Comparison of ENCODE assay signal across 19 mouse cellular contexts in the genomic region with DNA sequence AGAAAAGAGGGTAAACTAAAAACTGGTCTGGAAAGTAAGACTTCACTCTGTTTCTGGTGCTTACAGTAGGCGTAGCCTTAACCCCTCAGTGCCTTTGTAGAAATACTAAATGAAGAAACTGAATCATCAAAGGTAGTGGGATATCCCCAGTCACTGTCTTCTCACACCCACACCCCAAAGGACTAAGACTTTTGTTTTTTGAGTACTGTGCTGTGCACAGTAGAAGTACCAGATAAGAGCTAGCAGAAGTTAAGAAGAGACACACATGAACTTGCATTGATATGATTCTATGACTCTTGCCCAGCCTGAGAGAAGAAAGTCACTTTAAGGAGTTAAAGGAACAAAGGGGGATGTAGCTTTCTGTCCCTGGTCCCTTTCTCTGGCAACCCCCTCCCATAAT. TPM values are rescaled to one million over a fixed set of nuclear protein-coding genes. Genes with fewer than 3 reads are reported as not detected.
A peak's percentile ranks its signal among the peaks of the same experiment; 100 is the strongest.
DNase-seq lines count a peak whose midpoint lies in the region; ATAC-seq lines count a peak whose summit lies in the region.
"Had no signal": no experiment of that assay in that cellular context is flagged by ENCODE, and none has a peak within 500 bp of the region (broad histone marks: within the 10 kb centered on the region; RNA-seq: fewer than 3 reads in every experiment).

No protein-coding gene starts in this region.

- H3K4me1 ChIP-seq in erythroblast, embryonic 14.5 days (ENCODE audit: control insufficient read depth) = peaks cover 76% of the 10 kb centered on the region
- H3K4me1 ChIP-seq in neural tube, embryonic 12.5 days = peaks cover 34% of the 10 kb centered on the region

- 71% methylated on average over 1 of the region's 1 CpGs for WGBS in neural tube, embryonic 12.5 days

- no peak overlapping the region for H3K27ac ChIP-seq in neural tube, embryonic 12.5 days
- H3K27ac ChIP-seq: embryonic facial prominence, embryonic 10.5 days; left cerebral cortex, adult 2 months; limb, embryonic 12.5 days had no signal

- no peaks in the 10 kb centered on the region for H3K9me3 ChIP-seq in erythroblast, embryonic 14.5 days (ENCODE audit: control insufficient read depth, low read length)
- no peaks in the 10 kb centered on the region for H3K9me3 ChIP-seq in neural tube, embryonic 12.5 days
- H3K9me3 ChIP-seq: embryonic facial prominence, embryonic 10.5 days; limb, embryonic 12.5 days had no signal

- peaks cover 43% of the 10 kb centered on the region for H3K27me3 ChIP-seq in erythroblast, embryonic 14.5 days (ENCODE audit: control insufficient read depth)
- peaks cover 18% of the 10 kb centered on the region for H3K27me3 ChIP-seq in neural tube, embryonic 12.5 days (replicated peaks)
- H3K27me3 ChIP-seq: Patski had no signal

- H3K4me3 ChIP-seq in erythroblast, embryonic 14.5 days (replicated peaks) = peak overlapping the region; percentile 74
- no peak overlapping the region for H3K4me3 ChIP-seq in neural tube, embryonic 12.5 days
- H3K4me3 ChIP-seq: left cerebral cortex, adult 2 months; limb, embryonic 12.5 days; myocyte had no signal

- peaks cover 61% of the 10 kb centered on the region for H3K36me3 ChIP-seq in erythroblast, embryonic 14.5 days (ENCODE audit: control insufficient read depth)
- H3K36me3 ChIP-seq in neural tube, embryonic 12.5 days = no peaks in the 10 kb centered on the region
- H3K36me3 ChIP-seq: embryonic facial prominence, embryonic 10.5 days; limb, embryonic 12.5 days had no signal

- ATAC-seq in erythroblast, adult 5-6 weeks (replicated peaks; ENCODE audit: low FRiP score, poor library complexity, severe bottlenecking) = no peak
- ATAC-seq in neural tube, embryonic 12.5 days (ENCODE audit: low FRiP score, low read depth) = no peak
- ATAC-seq in megakaryocyte-erythroid progenitor cell, adult 5-6 weeks (replicated peaks; ENCODE audit: low FRiP score, low TSS enrichment, poor library complexity, severe bottlenecking) = 0 out of 2 replicates have a peak, but pooled peaks have one; percentile 25
- no peak for ATAC-seq in monocyte, adult 5-6 weeks (replicated peaks; ENCODE audit: insufficient number of reproducible peaks, low FRiP score, low TSS enrichment, poor library complexity, severe bottlenecking)
- ATAC-seq: Patski had no signal

- H3K4me2 ChIP-seq in neural tube, embryonic 12.5 days (replicated peaks) = 0 out of 2 replicates have a peak overlapping the region, but pooled peaks have one; percentile 99

- no peak for DNase-seq in neural tube, embryonic 10.5 days (ENCODE audit: extremely low spot score, low spot score)
- DNase-seq in urinary bladder, postnatal 4 days (ENCODE audit: low spot score in 2 of 2) = no peak
- no peak for DNase-seq in left cerebral cortex, postnatal 25 days (ENCODE audit: low spot score in 2 of 2)
- DNase-seq: cerebellum, postnatal 36 days; kidney, adult 9 months; kidney, postnatal 4 days; lung, postnatal 10 days; right cerebral cortex, postnatal 14 days; thymus, adult 2 months had no signal

- intact Hi-C loops in left cerebral cortex, postnatal 25 days (cut with DNase I) = no loop called here

- no peak overlapping the region for H3K9ac ChIP-seq in neural tube, embryonic 12.5 days
- H3K9ac ChIP-seq: limb, embryonic 12.5 days had no signal

RNA-seq across cellular contexts. Expression of gene Fhdc1, which starts 2.7 kb away (rescaled TPM):
- polyA plus RNA-seq in erythroblast, embryonic 14.5 days (2012) = 47.7 and 62.0 TPM in 2 replicates
- 1,003 and 1,359 TPM in 2 replicates for total RNA-seq in erythroblast, adult 5-6 weeks (2015; ENCODE audit: low replicate concordance)
- 527 and 596 TPM in 2 replicates for total RNA-seq in erythroblast, adult 5-6 weeks (2017; ENCODE audit: low replicate concordance)
- polyA plus RNA-seq in neural tube, embryonic 12.5 days (2016; fragmentation: Nextera tagmentation; extraction: Ambion mirVana) = 9.8 and 10.2 TPM in 2 replicates
- total RNA-seq in megakaryocyte-erythroid progenitor cell, adult 5-6 weeks (2014; fragmentation: Nextera tagmentation) = 0.59 and 0.79 TPM in 2 replicates
- 1.6 and 2.0 TPM in 2 replicates for total RNA-seq in megakaryocyte-erythroid progenitor cell, adult 5-6 weeks (2017)
- total RNA-seq in monocyte, adult 5-6 weeks (2017) = 0.38 to 7.3 TPM (median 0.53 TPM) in 3 replicates
- total RNA-seq in left cerebral cortex, postnatal 25 days (2021) = 1 to 10 TPM; 3.7 to 4.0 TPM

Comparison
In these comparisons a context has a peak if more than half of its experiments do, and no peak if none do; other contexts are left out.
1. RNA of gene Fhdc1, which starts 2.7 kb away (total RNA-seq): 527 to 1,359 TPM in erythroblast, adult 5-6 weeks; 3.7 to 4.0 TPM in left cerebral cortex, postnatal 25 days, 0.59 to 2.0 TPM in megakaryocyte-erythroid progenitor cell, adult 5-6 weeks and 0.38 to 7.3 TPM in monocyte, adult 5-6 weeks; every median in the first group is over 10 times any median in the second.